Mouse (Mus musculus) thymus, adult 2 months (tissue): Measurements from ENCODE around the gene Jak2. TPM values are rescaled to one million over a fixed set of nuclear protein-coding genes. Genes with fewer than 3 reads are reported as not detected.

Experiments used
- DNase-seq: peaks from one replicate; pipeline ENCODE4 v3.0.0; 2021
- H3K27ac ChIP-seq: fragments of 200-500 bp; 2 replicates; pipeline ENCODE4 v1.5.1; 2012; ENCODE audit warnings: low read length, control low read depth; ENCODE audit not compliant: control insufficient read depth, insufficient read depth
- H3K27me3 ChIP-seq: fragments of 200-500 bp; 2 replicates; pipeline ENCODE4 v1.6.1; 2012; ENCODE audit warnings: mild to moderate bottlenecking, low read length, moderate library complexity, mixed read lengths; ENCODE audit not compliant: control insufficient read depth, insufficient read depth
- H3K36me3 ChIP-seq: fragments of 200-500 bp; 2 replicates; pipeline ENCODE4 v1.6.1; 2012; ENCODE audit warnings: mild to moderate bottlenecking, low read length, moderate library complexity; ENCODE audit not compliant: control insufficient read depth, insufficient read depth
- H3K4me1 ChIP-seq: fragments of 200-500 bp; replicated peaks from 2 replicates; pipeline ENCODE4 v1.6.1; 2012; ENCODE audit warnings: low read length; ENCODE audit not compliant: control insufficient read depth, insufficient read depth
- H3K4me3 ChIP-seq: fragments of 200-500 bp; 2 replicates; pipeline ENCODE4 v1.5.1; 2012; ENCODE audit warnings: mild to moderate bottlenecking, low read length, control low read depth, moderate library complexity; ENCODE audit not compliant: control insufficient read depth, insufficient read depth
- CTCF ChIP-seq: fragments of 200-500 bp; IDR thresholded peaks from 2 replicates; pipeline ENCODE4 v1.5.1; 2012; ENCODE audit warnings: mild to moderate bottlenecking, control low read depth, low read length, moderate library complexity, borderline replicate concordance; ENCODE audit not compliant: control insufficient read depth, poor library complexity, insufficient read depth; ENCODE audit errors: extremely low read depth
- POLR2A ChIP-seq: fragments of 200-500 bp; IDR thresholded peaks from 2 replicates; pipeline ENCODE4 v1.6.1; 2012; ENCODE audit warnings: mild to moderate bottlenecking, low read length, control low read depth, moderate library complexity; ENCODE audit not compliant: control insufficient read depth, poor library complexity, insufficient read depth; ENCODE audit errors: extremely low read depth
- WGBS: fragments of 180-500 bp; shearing (Covaris S2); methylation state at CpG from one replicate; pipeline ENCODE4 v1.1.7; 2018; 5-methylcytosine and 5-hydroxymethylcytosine counted together
- polyA plus RNA-seq: library from polyadenylated mRNA; depleted of rRNA; stranded (reverse); fragments of >200 nt; gene quantifications from 2 replicates; pipeline ENCODE4 v1.2.3, GENCODE M21; 2012

Gene Jak2
- polyA plus RNA-seq, 1 experiment: 14.8 TPM

DNA sequence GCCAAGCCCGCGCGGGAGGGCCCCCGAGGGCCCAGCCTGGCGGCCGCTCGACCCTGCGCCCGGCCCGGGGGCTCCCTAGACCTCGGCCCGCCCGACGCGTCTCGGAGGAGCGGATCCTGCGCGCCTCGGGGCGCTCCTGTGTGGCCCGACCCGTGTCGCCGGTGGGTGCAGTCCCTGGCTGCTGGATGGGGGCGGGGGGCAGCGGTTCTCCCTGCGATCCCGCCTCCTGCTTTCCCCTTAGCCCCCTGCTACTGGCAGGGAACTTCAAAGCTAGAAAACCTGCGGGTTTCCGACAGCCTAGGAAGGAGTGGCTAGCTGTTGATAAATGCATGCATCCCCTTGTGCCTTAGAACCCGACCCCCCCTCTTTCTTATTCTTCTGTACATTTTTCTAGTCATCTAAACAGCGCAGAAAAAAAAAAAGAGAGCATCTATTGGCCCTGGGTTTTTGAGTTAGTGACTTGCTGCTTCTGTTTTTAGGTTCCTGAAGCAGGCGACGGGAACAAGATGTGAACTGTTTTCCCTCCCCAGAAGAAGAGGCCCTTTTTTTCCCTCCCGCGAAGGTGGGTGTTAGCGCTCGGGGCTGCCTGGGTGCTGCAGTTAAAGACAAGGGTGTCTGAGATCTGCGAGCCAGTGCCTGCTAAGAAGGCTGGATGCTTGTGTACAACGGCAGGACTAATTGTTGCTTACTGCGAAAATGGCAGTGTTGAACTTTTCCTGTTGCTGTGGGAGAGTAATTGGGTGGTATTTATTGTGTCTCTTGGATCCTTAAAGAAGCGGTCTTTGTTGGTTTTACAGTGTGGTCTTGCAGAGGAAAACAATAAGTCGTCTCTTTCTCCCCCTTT, 552 bp downstream of the Jak2 start:
- under 1% methylated on average over 44 of the region's 44 CpGs for WGBS
- Histone ChIP-seq H3K4me1 (peaks cover 5% of the 10 kb centered on the region), H3K4me3 (peak overlapping the region; percentile 85), H3K36me3 (peaks cover 3% of the 10 kb centered on the region; the same call in 1 of the 2 replicates), H3K27ac (peak overlapping the region; percentile 67), H3K27me3 (no peaks in the 10 kb centered on the region)
- peak; percentile 63 for DNase-seq
- TF ChIP-seq POLR2A: no peak

DNA sequence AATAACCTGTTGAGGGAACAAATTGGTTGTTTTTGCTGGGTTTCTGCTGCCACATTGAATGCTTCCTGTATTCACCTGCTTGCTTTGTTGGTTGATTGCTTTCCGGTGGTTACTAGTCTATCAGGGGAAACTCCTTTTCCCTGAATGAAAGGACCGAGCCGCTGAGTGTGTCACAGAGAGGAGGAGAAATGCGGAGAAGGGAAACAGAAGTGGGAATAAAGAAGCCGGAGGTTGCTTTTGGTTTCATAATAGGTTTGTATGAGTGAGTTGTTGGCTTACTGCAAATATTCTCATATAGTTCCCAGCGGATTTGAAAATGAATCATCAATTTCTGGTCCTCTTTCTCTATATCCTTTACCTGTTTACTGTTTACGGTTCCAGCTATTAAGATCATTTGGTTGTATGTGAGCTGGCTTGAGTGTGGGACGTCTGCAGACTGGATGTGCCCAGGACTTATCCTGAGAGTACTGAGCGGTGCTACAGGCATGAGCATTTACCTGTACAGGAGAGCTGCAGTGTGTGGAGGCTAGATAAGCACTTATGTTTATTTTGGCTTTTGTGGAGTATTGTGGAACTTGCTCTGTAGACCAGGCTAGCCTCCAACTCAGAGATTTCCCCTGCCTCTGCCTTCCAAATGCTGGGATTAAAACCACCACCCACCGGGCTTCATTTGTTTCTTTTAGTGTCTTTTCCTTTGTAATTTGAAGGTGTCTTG, 1.4 kb downstream of the Jak2 start:
- peak; percentile 27 for DNase-seq
- Histone ChIP-seq H3K4me1 (peaks cover 5% of the 10 kb centered on the region), H3K36me3 (peaks cover 4% of the 10 kb centered on the region; the same call in 1 of the 2 replicates), H3K4me3 (peak overlapping the region; percentile 36), H3K27ac (peak overlapping the region; percentile 67), H3K27me3 (no peaks in the 10 kb centered on the region)
- whole genome bisulfite sequencing: 7% methylated on average over 10 of the region's 10 CpGs
- TF ChIP-seq CTCF: no peak
- no peak for TF ChIP-seq POLR2A

DNA sequence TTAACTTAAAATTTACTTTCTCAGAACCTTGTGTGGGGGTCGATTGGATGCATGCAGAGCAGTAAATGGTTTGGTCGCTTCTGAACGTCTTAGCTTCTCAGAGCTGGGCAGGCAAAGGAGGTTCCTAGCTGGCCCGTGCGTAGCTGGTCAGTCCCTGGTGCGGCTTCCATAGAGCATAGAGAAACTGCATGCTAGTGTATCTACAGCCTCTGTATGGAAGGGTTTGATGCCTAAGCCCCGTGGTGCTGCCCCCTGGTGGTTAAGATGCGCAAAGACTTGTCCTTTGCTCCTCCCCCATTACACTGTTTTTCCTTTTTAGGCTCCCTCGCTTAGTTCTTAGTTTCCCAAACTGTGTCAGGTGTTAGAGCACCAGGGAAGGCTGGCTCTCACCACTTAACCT, 2.1 kb downstream of the Jak2 start:
- DNase-seq: peak; percentile 85
- no peak for TF ChIP-seq POLR2A
- no peak; the same call in 1 of the 2 replicates for TF ChIP-seq CTCF
- Histone ChIP-seq H3K36me3 (peaks cover 7% of the 10 kb centered on the region; the same call in 1 of the 2 replicates), H3K4me3 (peak overlapping the region; percentile 45), H3K4me1 (peaks cover 5% of the 10 kb centered on the region), H3K27ac (no peak overlapping the region), H3K27me3 (no peaks in the 10 kb centered on the region)
- 3% methylated on average over 9 of the region's 9 CpGs for WGBS

GRCm38 (mm10) chr19:29254671-29255070, 3.0 kb downstream of the Jak2 start:
- TF ChIP-seq CTCF (no peak), POLR2A (no peak)
- H3K4me1 ChIP-seq: peaks cover 5% of the 10 kb centered on the region
- H3K36me3 ChIP-seq: peaks cover 7% of the 10 kb centered on the region; the same call in 1 of the 2 replicates
- H3K27me3 ChIP-seq: no peaks in the 10 kb centered on the region
- no peak overlapping the region for H3K4me3 ChIP-seq
- no peak for DNase-seq
- 96% methylated on average over 4 of the region's 4 CpGs for WGBS
- H3K27ac ChIP-seq: no peak overlapping the region

DNA sequence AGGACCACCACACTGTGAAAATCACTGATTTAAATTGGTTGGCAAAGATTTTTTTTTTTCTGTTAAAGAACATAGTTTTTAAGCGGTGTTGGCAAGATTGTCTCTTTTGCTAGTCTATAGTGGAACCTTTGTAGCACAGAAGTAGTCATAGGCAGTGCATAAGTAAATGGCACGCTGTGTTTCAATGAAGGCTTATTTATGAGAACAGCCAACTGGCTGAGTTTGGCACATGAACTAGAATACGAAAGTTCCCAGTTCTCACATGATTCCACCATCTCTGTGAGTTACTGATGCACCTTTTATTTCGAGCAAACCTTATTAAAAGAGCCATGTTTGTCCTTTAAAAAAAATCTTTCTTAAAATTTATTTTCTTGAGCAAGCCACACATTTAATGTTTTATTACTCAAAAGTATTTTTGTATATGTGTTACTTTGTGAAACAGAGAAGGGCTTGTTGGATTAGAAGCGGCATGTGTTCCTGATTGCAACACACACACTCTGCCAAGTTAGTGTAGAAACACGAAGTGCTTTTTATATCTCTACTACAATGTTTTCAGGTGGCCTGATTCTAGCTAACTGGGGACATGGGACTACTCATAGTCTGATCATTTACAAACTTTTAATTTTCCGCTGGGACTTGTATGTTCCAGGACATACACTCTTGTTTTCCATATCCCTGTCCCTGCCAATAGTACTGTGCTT, 3.8 kb downstream of the Jak2 start:
- no peak for DNase-seq
- no peak overlapping the region for H3K4me3 ChIP-seq
- H3K27me3 ChIP-seq: no peaks in the 10 kb centered on the region
- no peak overlapping the region for H3K27ac ChIP-seq
- H3K36me3 ChIP-seq: peaks cover 7% of the 10 kb centered on the region; the same call in 1 of the 2 replicates
- 94% methylated on average over 7 of the region's 7 CpGs for WGBS
- TF ChIP-seq POLR2A: no peak
- no peak for TF ChIP-seq CTCF
- peaks cover 7% of the 10 kb centered on the region for H3K4me1 ChIP-seq

DNA sequence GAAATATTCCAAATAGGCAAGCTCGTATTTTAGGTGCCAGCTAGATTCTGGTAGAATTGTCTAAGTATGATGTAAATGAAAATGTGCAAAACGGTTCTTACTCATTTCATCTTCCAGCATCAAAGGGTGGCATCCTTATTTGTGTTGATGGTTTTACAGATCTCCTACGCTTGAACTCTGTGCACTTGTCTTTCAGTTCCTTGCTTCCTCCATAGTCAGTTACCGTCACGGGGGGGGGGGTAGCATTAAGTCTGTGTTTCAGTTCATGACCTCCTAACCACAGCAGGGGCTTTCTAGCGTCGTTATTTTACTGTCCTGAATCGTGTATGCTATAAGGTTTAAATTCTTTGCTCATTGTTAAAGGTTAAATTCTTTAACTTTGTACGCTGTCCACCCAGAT, 10.0 kb downstream of the Jak2 start:
- Histone ChIP-seq H3K27ac (no peak overlapping the region), H3K27me3 (no peaks in the 10 kb centered on the region), H3K4me1 (0 out of 2 replicates have a peak, but pooled peaks cover 2% of the 10 kb centered on the region), H3K36me3 (peaks cover 15% of the 10 kb centered on the region), H3K4me3 (no peak overlapping the region)
- TF ChIP-seq POLR2A (no peak), CTCF (no peak)
- WGBS: 65% methylated on average over 9 of the region's 9 CpGs
- DNase-seq: no peak
